Mouse (Mus musculus) lung, postnatal 0 days (tissue): ENCODE results near the gene Xrn1. TPM values are rescaled to one million over a fixed set of nuclear protein-coding genes. Genes with fewer than 3 reads are reported as not detected.
"Not testable (repeated sequence)": the region's sequence is repeated elsewhere in the genome, so short reads cannot be mapped to it uniquely, and the experiment has no call there.

Experiments used
- ATAC-seq: fragments of 200-750 bp; cut with Nextera tagmentation; 2 replicates; pipeline ENCODE4 v1.8.0; 2017; ENCODE audit warnings: moderate library complexity
- DNase-seq: peaks from one replicate; pipeline ENCODE4 v3.0.0-alpha.2; 2016; ENCODE audit warnings: low spot score
- H3K27ac ChIP-seq: fragments of 300-500 bp; sonication (generic); 2 replicates; pipeline ENCODE4 v1.5.1; 2014; ENCODE audit warnings: antibody characterized with exemption, mild to moderate bottlenecking, low read length, mixed read lengths
- H3K27me3 ChIP-seq: fragments of 300-500 bp; sonication (generic); replicated peaks from 2 replicates; pipeline ENCODE4 v1.6.1; 2014; ENCODE audit warnings: low read length, mixed read lengths; ENCODE audit not compliant: insufficient read depth
- H3K36me3 ChIP-seq: fragments of 300-500 bp; sonication (generic); 2 replicates; pipeline ENCODE4 v1.6.1; 2014; ENCODE audit warnings: low read length, mixed read lengths; ENCODE audit not compliant: insufficient read depth
- H3K4me1 ChIP-seq: fragments of 300-500 bp; sonication (generic); 2 replicates; pipeline ENCODE4 v1.6.1; 2014; ENCODE audit warnings: antibody characterized with exemption, low read depth, low read length, mixed read lengths; ENCODE audit not compliant: insufficient read depth
- H3K4me2 ChIP-seq: fragments of 300-500 bp; sonication (generic); replicated peaks from 2 replicates; pipeline ENCODE4 v1.6.1; 2014; ENCODE audit warnings: low read depth, mild to moderate bottlenecking, low read length, moderate library complexity, mixed read lengths
- H3K4me3 ChIP-seq: fragments of 300-500 bp; sonication (generic); 2 replicates; pipeline ENCODE4 v1.5.1; 2014; ENCODE audit warnings: low read depth, low read length
- H3K9ac ChIP-seq: fragments of 300-500 bp; sonication (generic); replicated peaks from 2 replicates; pipeline ENCODE4 v1.6.1; 2014; ENCODE audit warnings: low read depth, mild to moderate bottlenecking
- H3K9me3 ChIP-seq: fragments of 300-500 bp; sonication (generic); 2 replicates; pipeline ENCODE4 v1.6.1; 2016; ENCODE audit warnings: low read length, mixed read lengths
- CTCF ChIP-seq: IDR thresholded peaks from 2 replicates; pipeline ENCODE4 v1.5.1; 2016; ENCODE audit warnings: antibody characterized with exemption, mild to moderate bottlenecking
- EP300 ChIP-seq: IDR thresholded peaks from 2 replicates; pipeline ENCODE4 v1.6.1; 2016; ENCODE audit warnings: antibody characterized with exemption, mild to moderate bottlenecking, control low read depth
- WGBS: fragments of 180-500 bp; shearing (Covaris S2); extraction: QIAGEN DNeasy Blood & Tissue Kit; methylation state at CpG from one replicate; pipeline ENCODE4 v1.1.7; 2014; 5-methylcytosine and 5-hydroxymethylcytosine counted together
- polyA plus RNA-seq: library from polyadenylated mRNA; unstranded; fragments of >200 nt; fragmentation: Nextera tagmentation; extraction: Ambion mirVana; gene quantifications from 2 replicates; pipeline ENCODE4 v1.2.1, GENCODE M21; 2015

Gene Xrn1
- polyA plus RNA-seq, 1 experiment from 2014 or later = 9.9 TPM

DNA sequence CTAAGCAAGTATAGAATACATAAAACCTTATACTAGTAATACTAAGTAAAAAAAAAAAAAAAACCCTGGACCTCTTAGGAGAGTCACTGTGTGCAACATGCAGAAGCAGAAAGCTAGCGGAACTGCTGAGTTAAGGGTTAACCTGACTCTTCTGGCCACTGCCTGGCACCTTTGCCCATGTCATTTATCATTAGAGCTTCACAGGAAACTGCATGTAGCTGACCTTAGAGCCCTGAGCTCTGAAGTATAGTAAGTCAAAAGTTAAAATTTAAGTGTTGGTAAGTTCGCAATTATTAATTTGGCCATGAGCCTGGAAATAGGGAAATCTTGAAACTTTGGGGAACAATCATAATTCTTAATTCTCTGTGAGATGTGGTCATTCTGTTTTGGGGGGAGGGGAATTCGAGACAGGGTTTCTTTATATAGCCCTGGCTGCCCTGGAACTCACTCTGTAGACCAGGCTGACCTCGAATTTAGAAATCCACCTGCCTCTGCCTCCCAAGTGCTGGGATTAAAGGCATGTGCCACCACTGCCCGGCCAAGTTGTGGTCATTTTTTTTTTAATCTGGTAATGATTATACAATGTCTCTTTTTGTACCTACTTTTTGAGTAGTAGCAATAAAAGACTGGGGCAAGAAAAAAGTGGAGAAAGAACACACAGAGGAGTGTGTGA is 109.4 kb downstream of the Xrn1 start:
- no peak for TF ChIP-seq CTCF
- TF ChIP-seq EP300 = no peak
- Histone ChIP-seq H3K36me3 (0 out of 2 replicates have a peak, but pooled peaks cover under 1% of the 10 kb centered on the region), H3K9ac (no peak overlapping the region), H3K27ac (no peak overlapping the region), H3K4me2 (no peak overlapping the region), H3K4me1 (no peaks in the 10 kb centered on the region), H3K27me3 (no peaks in the 10 kb centered on the region), H3K9me3 (no peaks in the 10 kb centered on the region), H3K4me3 (no peak overlapping the region)
- ATAC-seq (no peak), DNase-seq (no peak)
- 62% methylated on average over 5 of the region's 5 CpGs for WGBS

DNA sequence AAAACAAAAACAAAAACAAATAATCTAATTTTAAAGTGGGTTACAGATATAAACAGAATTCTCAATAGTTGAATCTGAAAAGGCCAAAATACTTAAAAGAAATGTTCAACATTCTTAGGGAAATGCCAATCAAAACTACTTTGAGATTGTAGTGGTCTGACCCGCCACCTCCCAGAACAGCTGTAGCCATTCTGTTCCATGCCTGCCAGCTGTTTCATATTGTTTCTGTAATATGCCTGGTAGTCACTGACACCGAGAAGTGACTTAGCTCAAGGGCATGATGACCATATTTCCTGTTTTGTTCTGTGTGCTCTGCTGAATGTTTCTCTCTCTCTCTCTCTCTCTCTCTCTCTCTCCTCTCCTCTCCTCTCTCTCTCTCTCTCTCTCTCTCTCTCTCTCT is 112.9 kb downstream of the Xrn1 start:
- peak; percentile 35 for DNase-seq
- H3K9me3 ChIP-seq = no peaks in the 10 kb centered on the region
- no peaks in the 10 kb centered on the region for H3K4me1 ChIP-seq
- TF ChIP-seq EP300 (no peak), CTCF (no peak)
- H3K27me3 ChIP-seq = no peaks in the 10 kb centered on the region
- no peak overlapping the region for H3K4me3 ChIP-seq
- H3K4me2 ChIP-seq = no peak overlapping the region
- H3K36me3 ChIP-seq = no peaks in the 10 kb centered on the region
- 46% methylated on average over 2 of the region's 2 CpGs for WGBS
- no peak for ATAC-seq
- no peak overlapping the region for H3K9ac ChIP-seq
- H3K27ac ChIP-seq = no peak overlapping the region

DNA sequence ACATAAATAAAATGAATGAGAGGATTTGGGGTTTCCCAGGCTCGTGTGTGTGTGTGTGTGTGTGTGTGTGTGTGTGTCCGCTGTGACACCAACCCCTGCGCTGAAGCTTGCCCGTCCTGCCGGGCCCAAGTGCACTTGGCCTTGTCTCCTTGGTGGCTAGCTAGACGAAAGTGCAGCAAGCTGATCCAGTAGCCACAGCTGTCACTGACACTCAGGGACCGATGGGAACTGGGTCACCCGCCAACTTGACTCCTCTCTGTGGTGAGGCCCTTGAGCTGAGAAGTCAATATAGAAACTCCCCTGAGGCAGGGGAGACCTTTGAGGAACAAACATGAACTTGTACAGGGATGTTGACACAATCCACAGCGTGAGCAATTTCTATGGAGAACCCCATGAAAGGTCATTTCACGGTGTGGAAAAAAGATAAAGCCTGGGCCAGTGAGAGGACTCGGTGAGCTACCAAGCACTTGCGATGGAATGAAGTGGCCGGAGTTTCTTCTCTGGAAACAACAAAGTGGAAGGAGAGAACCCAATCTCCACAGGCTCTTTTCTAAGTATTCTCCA is 124.3 kb downstream of the Xrn1 start:
- H3K4me3 ChIP-seq = no peak overlapping the region
- H3K9ac ChIP-seq = no peak overlapping the region
- no peaks in the 10 kb centered on the region for H3K36me3 ChIP-seq
- H3K4me1 ChIP-seq = no peaks in the 10 kb centered on the region
- no peaks in the 10 kb centered on the region for H3K27me3 ChIP-seq
- ATAC-seq = peak; percentile 19; the same call in 1 of the 2 replicates
- peak; percentile 6 for DNase-seq
- H3K27ac ChIP-seq = no peak overlapping the region
- no peaks in the 10 kb centered on the region for H3K9me3 ChIP-seq
- whole genome bisulfite sequencing = 60% methylated on average over 13 of the region's 13 CpGs
- no peak overlapping the region for H3K4me2 ChIP-seq
- no peak for TF ChIP-seq EP300
- no peak for TF ChIP-seq CTCF

DNA sequence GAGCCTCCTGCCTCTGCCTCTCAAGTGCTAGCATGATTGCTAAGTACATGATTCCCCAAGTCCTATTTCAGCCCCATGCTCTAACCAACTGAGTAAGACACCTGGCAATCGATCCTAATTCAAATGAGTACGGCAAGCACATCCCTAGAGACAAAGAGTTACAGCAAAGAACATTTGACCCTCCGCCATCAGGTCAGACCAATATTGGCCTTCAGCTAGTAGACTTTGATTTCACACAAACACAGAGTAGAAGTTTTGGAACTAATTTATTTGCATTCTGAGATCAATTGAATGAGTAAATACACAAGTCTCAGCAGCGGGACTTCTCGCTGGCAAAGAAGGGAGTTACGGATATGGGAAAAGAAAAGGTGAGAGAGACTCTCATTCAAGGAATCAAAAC is 130.7 kb downstream of the Xrn1 start:
- no peak for DNase-seq
- 79% methylated on average over 6 of the region's 6 CpGs for WGBS
- no peaks in the 10 kb centered on the region for H3K27me3 ChIP-seq
- no peak overlapping the region for H3K9ac ChIP-seq
- no peak overlapping the region for H3K4me3 ChIP-seq
- no peaks in the 10 kb centered on the region for H3K9me3 ChIP-seq
- no peak for ATAC-seq
- no peak overlapping the region for H3K4me2 ChIP-seq
- H3K27ac ChIP-seq = no peak overlapping the region
- H3K4me1 ChIP-seq = no peaks in the 10 kb centered on the region
- TF ChIP-seq CTCF = no peak
- TF ChIP-seq EP300 = no peak
- H3K36me3 ChIP-seq = no peaks in the 10 kb centered on the region

DNA sequence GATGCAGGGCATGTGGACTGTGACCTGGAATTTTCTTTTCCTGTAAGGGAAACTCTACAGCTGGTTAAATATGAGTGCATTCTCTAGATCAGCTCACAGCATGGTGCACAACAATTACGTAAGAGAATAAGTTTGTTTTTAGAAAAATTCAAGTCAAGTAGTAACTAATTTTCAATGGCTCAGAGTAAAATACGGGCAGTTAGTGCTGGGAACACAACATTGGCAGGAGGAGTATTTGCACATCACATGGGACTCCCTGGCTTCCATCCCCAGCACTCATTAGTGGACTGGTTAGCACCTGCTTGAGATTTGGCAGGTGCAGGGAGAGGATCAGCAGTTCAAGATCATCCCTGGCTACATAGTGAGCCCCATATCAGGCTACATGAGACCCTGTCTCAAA is 133.1 kb downstream of the Xrn1 start:
- Histone ChIP-seq H3K4me2 (no peak overlapping the region), H3K27me3 (no peaks in the 10 kb centered on the region), H3K9ac (no peak overlapping the region), H3K9me3 (no peaks in the 10 kb centered on the region), H3K4me1 (no peaks in the 10 kb centered on the region), H3K27ac (no peak overlapping the region), H3K4me3 (no peak overlapping the region), H3K36me3 (no peaks in the 10 kb centered on the region)
- DNase-seq = no peak
- TF ChIP-seq CTCF = no peak
- no peak for TF ChIP-seq EP300
- 81% methylated on average over 2 of the region's 2 CpGs for WGBS
- no peak for ATAC-seq

DNA sequence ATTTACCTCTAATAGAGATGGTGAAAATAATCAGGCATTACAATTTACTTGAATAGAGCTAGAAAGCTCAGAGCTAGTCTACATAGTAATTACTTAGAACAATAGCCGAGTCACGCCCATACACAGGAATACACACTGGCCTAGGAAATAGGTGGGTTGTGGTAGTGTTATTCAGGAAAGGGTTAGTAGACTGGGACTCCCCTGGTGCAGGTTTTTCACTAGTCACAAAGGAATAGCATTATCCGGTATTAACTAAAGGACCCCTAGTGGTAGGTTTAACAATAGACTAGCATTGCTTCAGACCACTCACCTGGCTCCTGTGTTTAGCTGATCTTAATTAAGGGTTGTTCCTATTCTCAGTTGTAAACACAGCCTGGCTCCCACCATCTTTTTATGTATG is 133.9 kb downstream of the Xrn1 start:
- ATAC-seq, H3K27ac ChIP-seq, H3K9ac ChIP-seq, H3K9me3 ChIP-seq, H3K27me3 ChIP-seq, DNase-seq, H3K4me2 ChIP-seq, H3K36me3 ChIP-seq, H3K4me3 ChIP-seq, H3K4me1 ChIP-seq: not testable (repeated sequence)
- 84% methylated on average over 3 of the region's 3 CpGs for WGBS

DNA sequence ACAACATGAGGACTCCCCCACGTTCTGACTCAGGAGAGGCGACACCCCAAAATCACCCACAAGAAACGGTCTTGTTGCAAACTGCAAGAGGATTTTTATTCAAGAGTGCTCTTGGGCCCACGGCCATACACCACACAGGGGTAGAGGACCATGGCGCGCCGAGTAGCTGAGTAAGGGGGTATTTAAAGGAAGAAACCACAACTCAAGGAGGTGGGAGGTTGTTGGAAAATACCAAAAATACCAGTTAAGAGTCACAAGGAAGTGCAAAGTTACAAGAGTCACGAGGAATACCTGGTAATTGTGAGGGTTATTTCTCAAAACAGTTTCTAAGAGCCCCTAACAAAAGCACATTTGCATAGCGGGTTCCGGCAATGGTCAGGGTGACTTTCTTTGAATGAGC is 138.1 kb downstream of the Xrn1 start:
- not testable (repeated sequence) for H3K4me3 ChIP-seq, H3K27ac ChIP-seq, ATAC-seq, H3K9ac ChIP-seq, H3K4me2 ChIP-seq, H3K27me3 ChIP-seq, H3K4me1 ChIP-seq, DNase-seq, H3K36me3 ChIP-seq, H3K9me3 ChIP-seq
- 89% methylated on average over 10 of the region's 10 CpGs for WGBS
